Mouse (Mus musculus) gastrocnemius, postnatal 4 days (tissue): ENCODE measurements around the gene Tagln3. TPM values are rescaled to one million over a fixed set of nuclear protein-coding genes. Genes with fewer than 3 reads are reported as not detected.

Experiments
- total RNA-seq, 2 experiments: library from RNA; stranded (reverse); gene quantifications; 2 replicates each; pipeline ENCODE4 v1.2.3; 2021

Gene Tagln3
- total RNA-seq, 2 experiments from 2014 or later: 0.44 TPM

Other genes starting within 250 kb of the Tagln3 start
- gene Gm609, start 231.6 kb downstream of the Tagln3 start, total RNA-seq: not detected
- not detected for gene Gm17783, start 192.6 kb downstream of the Tagln3 start, total RNA-seq
- gene Slc9c1, start 189.3 kb downstream of the Tagln3 start, total RNA-seq: not detected
- gene Gcsam, start 114.2 kb downstream of the Tagln3 start, total RNA-seq: under 1 TPM; 0.57 to 0.74 TPM
- gene BC016579, start 70.5 kb downstream of the Tagln3 start, total RNA-seq: not detected
- gene Tmprss7, start 30.9 kb downstream of the Tagln3 start, total RNA-seq: not detected
- 10 to 100 TPM; 14.3 to 16.8 TPM for gene Abhd10, start 18.3 kb upstream of the Tagln3 start, total RNA-seq
- 10 to 100 TPM; 64.4 to 70.8 TPM for gene Phldb2, start 229.0 kb upstream of the Tagln3 start, total RNA-seq